Mouse (Mus musculus): ENCODE measurements around the gene Ndufc1. TPM values are rescaled to one million over a fixed set of nuclear protein-coding genes. Genes with fewer than 3 reads are reported as not detected.
"Not testable (repeated sequence)": the region's sequence is repeated elsewhere in the genome, so short reads cannot be mapped to it uniquely, and the experiment has no call there.

Ndufc1 gene
- polyA plus RNA-seq, 1 experiment from 2014 or later, result 772 TPM

- WGBS, result 76% methylated on average over 2 of the region's 3 CpGs
- Histone ChIP-seq H3K4me1 (replicated peaks) (peaks cover 17% of the 10 kb centered on the region), H3K27me3 (peaks cover 25% of the 10 kb centered on the region), H3K9ac (replicated peaks) (no peak overlapping the region), H3K36me3 (no peaks in the 10 kb centered on the region), H3K27ac (no peak overlapping the region), H3K9me3 (no peaks in the 10 kb centered on the region), H3K4me2 (replicated peaks) (no peak overlapping the region), H3K4me3 (replicated peaks) (no peak overlapping the region)
- ATAC-seq, result no peak
These were observed 13.9 kb downstream of the Ndufc1 start for GRCm38 (mm10) chr3:51394881-51395280.

GRCm38 (mm10) chr3:51393651-51394050, 15.1 kb downstream of the Ndufc1 start:
- H3K4me3 ChIP-seq (replicated peaks), result no peak overlapping the region
- H3K27me3 ChIP-seq, result peaks cover 25% of the 10 kb centered on the region
- no peak overlapping the region for H3K4me2 ChIP-seq (replicated peaks)
- H3K9me3 ChIP-seq, result no peaks in the 10 kb centered on the region
- ATAC-seq, result no peak
- no peaks in the 10 kb centered on the region for H3K36me3 ChIP-seq
- no peak overlapping the region for H3K27ac ChIP-seq
- WGBS, result 88% methylated on average over 2 of the region's 2 CpGs
- H3K4me1 ChIP-seq (replicated peaks), result peaks cover 16% of the 10 kb centered on the region
- H3K9ac ChIP-seq (replicated peaks), result no peak overlapping the region

GRCm38 (mm10) chr3:51393018-51393417, 15.8 kb downstream of the Ndufc1 start:
- H3K36me3 ChIP-seq; H3K9me3 ChIP-seq; H3K9ac ChIP-seq (replicated peaks); H3K4me3 ChIP-seq (replicated peaks); H3K4me2 ChIP-seq (replicated peaks); H3K27ac ChIP-seq; ATAC-seq: not testable (repeated sequence)
- H3K27me3 ChIP-seq, result peaks cover 28% of the 10 kb centered on the region
- WGBS, result 96% methylated on average over 3 of the region's 3 CpGs
- H3K4me1 ChIP-seq (replicated peaks), result peaks cover 17% of the 10 kb centered on the region

GRCm38 (mm10) chr3:51391591-51391990, 17.2 kb downstream of the Ndufc1 start:
- 98% methylated on average over 5 of the region's 5 CpGs for WGBS
- Histone ChIP-seq H3K27ac (no peak overlapping the region), H3K4me2 (replicated peaks) (no peak overlapping the region)

GRCm38 (mm10) chr3:51391095-51391494, 17.7 kb downstream of the Ndufc1 start:
- no peak overlapping the region for H3K27ac ChIP-seq
- no peaks in the 10 kb centered on the region for H3K36me3 ChIP-seq
- ATAC-seq, result no peak
- no peaks in the 10 kb centered on the region for H3K9me3 ChIP-seq
- H3K4me2 ChIP-seq (replicated peaks), result no peak overlapping the region
- H3K9ac ChIP-seq (replicated peaks), result no peak overlapping the region
- peaks cover 14% of the 10 kb centered on the region for H3K4me1 ChIP-seq (replicated peaks)
- H3K27me3 ChIP-seq, result peaks cover 16% of the 10 kb centered on the region
- no peak overlapping the region for H3K4me3 ChIP-seq (replicated peaks)
- WGBS, result 91% methylated on average over 5 of the region's 5 CpGs

More at GRCm38 (mm10) chr3:51391591-51391990, 17.2 kb downstream of the Ndufc1 start:
- Histone ChIP-seq H3K4me3 (replicated peaks) (no peak overlapping the region), H3K36me3 (no peaks in the 10 kb centered on the region), H3K9ac (replicated peaks) (no peak overlapping the region), H3K9me3 (no peaks in the 10 kb centered on the region), H3K27me3 (peaks cover 21% of the 10 kb centered on the region), H3K4me1 (replicated peaks) (peaks cover 16% of the 10 kb centered on the region)
- ATAC-seq, result no peak

GRCm38 (mm10) chr3:51388904-51389303, 19.9 kb downstream of the Ndufc1 start:
- Histone ChIP-seq H3K27me3 (peaks cover 5% of the 10 kb centered on the region; the same call in 1 of the 2 replicates), H3K4me3 (replicated peaks) (0 out of 2 replicates have a peak overlapping the region, but pooled peaks have one; percentile 5), H3K27ac (no peak overlapping the region), H3K9me3 (no peaks in the 10 kb centered on the region), H3K9ac (replicated peaks) (0 out of 2 replicates have a peak overlapping the region, but pooled peaks have one; percentile 29), H3K4me2 (replicated peaks) (peak overlapping the region; percentile 39), H3K4me1 (replicated peaks) (peaks cover 14% of the 10 kb centered on the region), H3K36me3 (no peaks in the 10 kb centered on the region)
- 12% methylated on average over 13 of the region's 13 CpGs for WGBS
- peak; percentile 45; the same call in 1 of the 2 replicates for ATAC-seq

GRCm38 (mm10) chr3:51387868-51388381, 20.9 kb downstream of the Ndufc1 start:
- 52% methylated on average over 8 of the region's 8 CpGs for WGBS
- H3K27me3 ChIP-seq, result peaks cover 5% of the 10 kb centered on the region; the same call in 1 of the 2 replicates
- H3K27ac ChIP-seq, result no peak overlapping the region
- no peak overlapping the region for H3K4me2 ChIP-seq (replicated peaks)
- H3K4me1 ChIP-seq (replicated peaks), result peaks cover 24% of the 10 kb centered on the region
- no peaks in the 10 kb centered on the region for H3K36me3 ChIP-seq
- no peaks in the 10 kb centered on the region for H3K9me3 ChIP-seq
- ATAC-seq, result no peak
- H3K4me3 ChIP-seq (replicated peaks), result no peak overlapping the region
- H3K9ac ChIP-seq (replicated peaks), result no peak overlapping the region

GRCm38 (mm10) chr3:51387134-51387451, 21.7 kb downstream of the Ndufc1 start:
- Histone ChIP-seq H3K4me3 (replicated peaks) (no peak overlapping the region), H3K4me1 (replicated peaks) (peaks cover 24% of the 10 kb centered on the region), H3K9ac (replicated peaks) (no peak overlapping the region), H3K27me3 (peaks cover 5% of the 10 kb centered on the region; the same call in 1 of the 2 replicates), H3K27ac (no peak overlapping the region), H3K9me3 (no peaks in the 10 kb centered on the region), H3K36me3 (no peaks in the 10 kb centered on the region), H3K4me2 (replicated peaks) (no peak overlapping the region)
- 75% methylated on average over 3 of the region's 3 CpGs for WGBS
- ATAC-seq, result no peak

- Histone ChIP-seq H3K9me3 (no peaks in the 10 kb centered on the region), H3K27me3 (peaks cover 5% of the 10 kb centered on the region; the same call in 1 of the 2 replicates), H3K4me2 (replicated peaks) (no peak overlapping the region), H3K9ac (replicated peaks) (no peak overlapping the region), H3K36me3 (no peaks in the 10 kb centered on the region), H3K4me3 (replicated peaks) (no peak overlapping the region), H3K27ac (no peak overlapping the region), H3K4me1 (replicated peaks) (peaks cover 24% of the 10 kb centered on the region)
- 37% methylated on average over 12 of the region's 12 CpGs for WGBS
- no peak for ATAC-seq
These were observed 22.2 kb downstream of the Ndufc1 start for GRCm38 (mm10) chr3:51386441-51387133.

GRCm38 (mm10) chr3:51383409-51383808, 25.4 kb downstream of the Ndufc1 start:
- Histone ChIP-seq H3K4me1 (replicated peaks) (peaks cover 18% of the 10 kb centered on the region), H3K27me3 (peaks cover 5% of the 10 kb centered on the region; the same call in 1 of the 2 replicates), H3K36me3 (no peaks in the 10 kb centered on the region), H3K9me3 (no peaks in the 10 kb centered on the region), H3K27ac (no peak overlapping the region), H3K4me3 (replicated peaks) (no peak overlapping the region), H3K4me2 (replicated peaks) (no peak overlapping the region), H3K9ac (replicated peaks) (no peak overlapping the region)
- no peak for ATAC-seq
- 19% methylated on average over 12 of the region's 12 CpGs for WGBS

- peaks cover 10% of the 10 kb centered on the region for H3K4me1 ChIP-seq (replicated peaks)
- no peak overlapping the region for H3K9ac ChIP-seq (replicated peaks)
- H3K27ac ChIP-seq, result no peak overlapping the region
- WGBS, result 75% methylated on average over 3 of the region's 5 CpGs
- H3K27me3 ChIP-seq, result no peaks in the 10 kb centered on the region
- no peak for ATAC-seq
- no peak overlapping the region for H3K4me2 ChIP-seq (replicated peaks)
- no peaks in the 10 kb centered on the region for H3K9me3 ChIP-seq
- H3K4me3 ChIP-seq (replicated peaks), result no peak overlapping the region
- H3K36me3 ChIP-seq, result no peaks in the 10 kb centered on the region
These were observed 28.2 kb downstream of the Ndufc1 start for GRCm38 (mm10) chr3:51380660-51381014.

- Histone ChIP-seq H3K27ac (no peak overlapping the region), H3K9me3 (no peaks in the 10 kb centered on the region), H3K4me3 (replicated peaks) (no peak overlapping the region), H3K36me3 (no peaks in the 10 kb centered on the region), H3K4me1 (replicated peaks) (peaks cover 10% of the 10 kb centered on the region), H3K4me2 (replicated peaks) (no peak overlapping the region), H3K27me3 (no peaks in the 10 kb centered on the region), H3K9ac (replicated peaks) (no peak overlapping the region)
- 77% methylated on average over 5 of the region's 5 CpGs for WGBS
- ATAC-seq, result no peak
These were observed 28.8 kb downstream of the Ndufc1 start for GRCm38 (mm10) chr3:51379786-51380659.
